Comparison of ENCODE assay signal across 8 mouse cellular contexts in genomic region chr4:117887920-117888319, GRCm38 (mm10). TPM values are rescaled to one million over a fixed set of nuclear protein-coding genes. Genes with fewer than 3 reads are reported as not detected.
DNase-seq lines count a peak whose midpoint lies in the region; ATAC-seq and TF ChIP-seq lines count a peak whose summit lies in the region.

No protein-coding gene starts in this region.

- WGBS in lung, embryonic 14.5 days = 72% methylated on average over 2 of the region's 2 CpGs
- WGBS in limb, embryonic 13.5 days = 66% methylated on average over 2 of the region's 2 CpGs
- 73% methylated on average over 2 of the region's 2 CpGs for WGBS in neural tube, embryonic 15.5 days

- H3K9me3 ChIP-seq in lung, embryonic 14.5 days (ENCODE audit: low read depth, low read length) = no peaks in the 10 kb centered on the region
- no peaks in the 10 kb centered on the region for H3K9me3 ChIP-seq in limb, embryonic 13.5 days
- H3K9me3 ChIP-seq in neural tube, embryonic 15.5 days (replicated peaks) = no peaks in the 10 kb centered on the region

- H3K36me3 ChIP-seq in lung, embryonic 14.5 days (ENCODE audit: insufficient read depth) = peaks cover 26% of the 10 kb centered on the region
- peaks cover 32% of the 10 kb centered on the region for H3K36me3 ChIP-seq in limb, embryonic 13.5 days
- H3K36me3 ChIP-seq in neural tube, embryonic 15.5 days = peaks cover 29% of the 10 kb centered on the region

- no peak overlapping the region for H3K9ac ChIP-seq in lung, embryonic 14.5 days
- H3K9ac ChIP-seq in limb, embryonic 13.5 days = no peak overlapping the region
- H3K9ac ChIP-seq in neural tube, embryonic 15.5 days (replicated peaks) = peak overlapping the region; percentile 53

- intact Hi-C loops in left cerebral cortex, postnatal 25 days (cut with DNase I) = no loop called here

- H3K27ac ChIP-seq in lung, embryonic 14.5 days (ENCODE audit: low read depth) = no peak overlapping the region
- no peak overlapping the region for H3K27ac ChIP-seq in limb, embryonic 13.5 days
- H3K27ac ChIP-seq in neural tube, embryonic 15.5 days (replicated peaks) = no peak overlapping the region

- DNase-seq in cerebellum, adult 9-11 months = peak; percentile 53
- no peak for DNase-seq in cerebellum, adult 18-20 months
- DNase-seq in lung, embryonic 14.5 days = no peak
- no peak for DNase-seq in lung, postnatal 4 days
- no peak for DNase-seq in adrenal gland, postnatal 14 days
- DNase-seq in left cerebral cortex, postnatal 25 days (ENCODE audit: low spot score in 2 of 2) = no peak

- no peak overlapping the region for H3K4me2 ChIP-seq in lung, embryonic 14.5 days
- peak overlapping the region; percentile 90 for H3K4me2 ChIP-seq in limb, embryonic 13.5 days (replicated peaks)
- peak overlapping the region; percentile 82 for H3K4me2 ChIP-seq in neural tube, embryonic 15.5 days

- TF ChIP-seq CTCF in lung, embryonic 14.5 days (IDR thresholded peaks at IDR 0.05; ENCODE audit: low read depth) = no peak

- H3K4me3 ChIP-seq in lung, embryonic 14.5 days (ENCODE audit: low read depth, low read length) = peak overlapping the region; percentile 95; the same call in 1 of the 2 replicates
- peak overlapping the region; percentile 92; the same call in 1 of the 2 replicates for H3K4me3 ChIP-seq in limb, embryonic 13.5 days
- peak overlapping the region; percentile 99; the same call in 1 of the 2 replicates for H3K4me3 ChIP-seq in neural tube, embryonic 15.5 days (replicated peaks)

- ATAC-seq in lung, embryonic 14.5 days (ENCODE audit: insufficient read depth) = no peak
- no peak for ATAC-seq in limb, embryonic 13.5 days (ENCODE audit: low FRiP score, low read depth)
- ATAC-seq in neural tube, embryonic 15.5 days (ENCODE audit: low FRiP score) = no peak

- no peaks in the 10 kb centered on the region for H3K27me3 ChIP-seq in lung, embryonic 14.5 days (ENCODE audit: insufficient read depth, low read length)
- H3K27me3 ChIP-seq in limb, embryonic 13.5 days = no peaks in the 10 kb centered on the region
- H3K27me3 ChIP-seq in neural tube, embryonic 15.5 days (replicated peaks) = no peaks in the 10 kb centered on the region

- peaks cover 8% of the 10 kb centered on the region for H3K4me1 ChIP-seq in lung, embryonic 14.5 days (ENCODE audit: insufficient read depth)
- H3K4me1 ChIP-seq in limb, embryonic 13.5 days = peaks cover 32% of the 10 kb centered on the region
- H3K4me1 ChIP-seq in neural tube, embryonic 15.5 days = peaks cover 58% of the 10 kb centered on the region

RNA-seq across cellular contexts. Expression of gene Atp6v0b, which starts 0.8 kb away (rescaled TPM):
- polyA plus RNA-seq in lung, embryonic 14.5 days (2014; fragmentation: Nextera tagmentation; extraction: Ambion mirVana) = 139 and 150 TPM in 2 replicates
- polyA plus RNA-seq in limb, embryonic 13.5 days (2015; fragmentation: Nextera tagmentation; extraction: Ambion mirVana) = 176 and 184 TPM in 2 replicates
- polyA plus RNA-seq in neural tube, embryonic 15.5 days (2015; fragmentation: Nextera tagmentation; extraction: Ambion mirVana) = 544 and 626 TPM in 2 replicates
- 167 and 172 TPM in 2 replicates for total RNA-seq in adrenal gland, postnatal 14 days (2021)
- total RNA-seq in left cerebral cortex, postnatal 25 days (2021) = 100 to 1,000 TPM; 460 to 484 TPM

RNA-seq across cellular contexts. Expression of gene Dph2, which starts 3.9 kb away (rescaled TPM):
- 21.4 and 21.7 TPM in 2 replicates for polyA plus RNA-seq in lung, embryonic 14.5 days (2014; fragmentation: Nextera tagmentation; extraction: Ambion mirVana)
- polyA plus RNA-seq in limb, embryonic 13.5 days (2015; fragmentation: Nextera tagmentation; extraction: Ambion mirVana) = 16.8 and 18.4 TPM in 2 replicates
- polyA plus RNA-seq in neural tube, embryonic 15.5 days (2015; fragmentation: Nextera tagmentation; extraction: Ambion mirVana) = 21.3 and 21.8 TPM in 2 replicates
- total RNA-seq in adrenal gland, postnatal 14 days (2021) = 10.2 and 10.7 TPM in 2 replicates
- 10 to 100 TPM in 1 of 2 experiments, 1 to 10 TPM in 1; 9.6 to 10.5 TPM for total RNA-seq in left cerebral cortex, postnatal 25 days (2021)

RNA-seq across cellular contexts. Expression of gene B4galt2, which starts 4.6 kb away (rescaled TPM):
- polyA plus RNA-seq in lung, embryonic 14.5 days (2014; fragmentation: Nextera tagmentation; extraction: Ambion mirVana) = 27.6 and 31.8 TPM in 2 replicates
- 32.8 and 35.1 TPM in 2 replicates for polyA plus RNA-seq in limb, embryonic 13.5 days (2015; fragmentation: Nextera tagmentation; extraction: Ambion mirVana)
- 49.6 and 58.6 TPM in 2 replicates for polyA plus RNA-seq in neural tube, embryonic 15.5 days (2015; fragmentation: Nextera tagmentation; extraction: Ambion mirVana)
- total RNA-seq in adrenal gland, postnatal 14 days (2021) = 12.6 and 15.1 TPM in 2 replicates
- 100 to 1,000 TPM; 107 to 116 TPM for total RNA-seq in left cerebral cortex, postnatal 25 days (2021)

RNA-seq across cellular contexts. Expression of gene Ccdc24, which starts 15.6 kb away (rescaled TPM):
- 1.0 and 1.3 TPM in 2 replicates for polyA plus RNA-seq in lung, embryonic 14.5 days (2014; fragmentation: Nextera tagmentation; extraction: Ambion mirVana)
- 1.3 and 1.7 TPM in 2 replicates for polyA plus RNA-seq in limb, embryonic 13.5 days (2015; fragmentation: Nextera tagmentation; extraction: Ambion mirVana)
- 1.4 and 1.6 TPM in 2 replicates for polyA plus RNA-seq in neural tube, embryonic 15.5 days (2015; fragmentation: Nextera tagmentation; extraction: Ambion mirVana)
- 0.71 and 0.78 TPM in 2 replicates for total RNA-seq in adrenal gland, postnatal 14 days (2021)
- 1 to 10 TPM; 1.3 to 1.4 TPM for total RNA-seq in left cerebral cortex, postnatal 25 days (2021)

RNA-seq across cellular contexts. Expression of gene Ipo13, which starts 26.9 kb away (rescaled TPM):
- 39.2 and 44.2 TPM in 2 replicates for polyA plus RNA-seq in lung, embryonic 14.5 days (2014; fragmentation: Nextera tagmentation; extraction: Ambion mirVana)
- polyA plus RNA-seq in limb, embryonic 13.5 days (2015; fragmentation: Nextera tagmentation; extraction: Ambion mirVana) = 41.3 and 43.7 TPM in 2 replicates
- 56.9 and 59.3 TPM in 2 replicates for polyA plus RNA-seq in neural tube, embryonic 15.5 days (2015; fragmentation: Nextera tagmentation; extraction: Ambion mirVana)
- 43.8 and 46.6 TPM in 2 replicates for total RNA-seq in adrenal gland, postnatal 14 days (2021)
- 100 to 1,000 TPM; 108 to 116 TPM for total RNA-seq in left cerebral cortex, postnatal 25 days (2021)
